Mouse (Mus musculus): ENCODE measurements around the gene Sfpq. TPM values are rescaled to one million over a fixed set of nuclear protein-coding genes. Genes with fewer than 3 reads are reported as not detected.

The Sfpq gene
- polyA plus RNA-seq, 1 experiment from 2014 or later = 187 TPM

- H3K27ac ChIP-seq = no peak overlapping the region
- H3K36me3 ChIP-seq = peaks cover 60% of the 10 kb centered on the region
- ATAC-seq (ENCODE audit: insufficient number of reproducible peaks, insufficient read depth, low FRiP score, low TSS enrichment) = no peak
- H3K4me2 ChIP-seq (replicated peaks) = no peak overlapping the region
- WGBS = 86% methylated on average over 8 of the region's 8 CpGs
- no peaks in the 10 kb centered on the region for H3K9me3 ChIP-seq
- 0 out of 2 replicates have a peak, but pooled peaks cover 2% of the 10 kb centered on the region for H3K4me1 ChIP-seq
- H3K9ac ChIP-seq = no peak overlapping the region
- H3K27me3 ChIP-seq = no peaks in the 10 kb centered on the region
- no peak overlapping the region for H3K4me3 ChIP-seq
Measured at GRCm38 (mm10) chr4:127037908-127038827, 17.0 kb downstream of the Sfpq start.

DNA sequence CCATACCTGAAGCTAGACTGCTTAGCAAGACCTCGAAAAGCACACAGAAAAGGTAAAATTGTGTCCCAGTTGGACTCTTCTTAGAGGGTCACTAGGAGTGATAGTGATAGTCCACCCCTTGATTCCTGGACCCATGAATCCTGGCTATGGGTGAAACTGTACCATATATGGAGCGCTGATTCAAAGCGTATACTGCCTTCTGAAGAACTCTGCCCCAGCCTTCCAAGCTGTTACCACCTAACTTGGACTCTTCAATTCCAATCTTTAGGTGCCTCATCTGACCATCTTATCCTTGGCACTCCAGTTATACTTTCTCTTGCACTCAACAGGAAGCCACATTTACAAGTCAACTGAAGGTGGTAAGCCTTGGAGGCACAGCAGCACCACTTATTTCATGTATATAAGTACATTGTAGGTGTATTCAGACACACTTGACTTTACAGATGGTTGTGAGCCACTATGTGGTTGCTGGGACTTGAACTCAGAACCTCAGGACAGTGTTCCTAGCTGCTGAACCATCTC lies 17.8 kb downstream of the Sfpq start:
- no peak overlapping the region for H3K27ac ChIP-seq
- H3K9me3 ChIP-seq = no peaks in the 10 kb centered on the region
- no peak for ATAC-seq (ENCODE audit: insufficient number of reproducible peaks, insufficient read depth, low FRiP score, low TSS enrichment)
- H3K4me3 ChIP-seq = no peak overlapping the region
- WGBS = 93% methylated on average over 3 of the region's 3 CpGs
- H3K36me3 ChIP-seq = peaks cover 59% of the 10 kb centered on the region
- H3K9ac ChIP-seq = no peak overlapping the region
- H3K4me2 ChIP-seq (replicated peaks) = no peak overlapping the region
- no peaks in the 10 kb centered on the region for H3K27me3 ChIP-seq
- 0 out of 2 replicates have a peak, but pooled peaks cover 2% of the 10 kb centered on the region for H3K4me1 ChIP-seq

DNA sequence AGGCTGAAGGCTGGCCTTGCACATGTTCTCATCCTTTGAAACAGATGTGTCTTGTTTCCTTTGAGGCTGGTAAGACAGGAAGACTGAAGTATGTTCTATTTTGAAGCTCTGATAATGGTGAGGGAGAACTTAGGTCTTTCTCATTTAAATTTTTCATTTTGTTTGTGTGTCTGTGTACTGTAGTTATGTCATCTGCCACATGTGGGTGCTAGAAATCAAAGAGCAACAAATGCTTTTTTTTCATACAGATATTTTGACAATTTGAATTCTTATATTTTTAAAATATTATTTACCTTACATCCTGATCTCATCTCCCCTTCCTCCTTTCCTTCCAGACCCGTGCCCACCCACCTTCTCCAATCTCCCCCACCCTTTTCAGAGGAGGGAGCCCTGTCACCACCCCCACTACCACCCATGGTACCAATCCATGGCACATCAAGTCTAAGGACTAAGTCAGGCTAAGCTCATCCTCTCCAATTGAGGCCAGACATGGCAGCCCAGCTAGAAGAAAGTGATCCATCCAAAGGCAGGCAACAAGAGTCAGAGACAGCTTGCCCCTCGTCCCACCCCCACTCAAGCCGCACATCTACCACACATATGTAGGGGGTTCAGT lies 18.9 kb downstream of the Sfpq start:
- H3K36me3 ChIP-seq = peaks cover 56% of the 10 kb centered on the region

DNA sequence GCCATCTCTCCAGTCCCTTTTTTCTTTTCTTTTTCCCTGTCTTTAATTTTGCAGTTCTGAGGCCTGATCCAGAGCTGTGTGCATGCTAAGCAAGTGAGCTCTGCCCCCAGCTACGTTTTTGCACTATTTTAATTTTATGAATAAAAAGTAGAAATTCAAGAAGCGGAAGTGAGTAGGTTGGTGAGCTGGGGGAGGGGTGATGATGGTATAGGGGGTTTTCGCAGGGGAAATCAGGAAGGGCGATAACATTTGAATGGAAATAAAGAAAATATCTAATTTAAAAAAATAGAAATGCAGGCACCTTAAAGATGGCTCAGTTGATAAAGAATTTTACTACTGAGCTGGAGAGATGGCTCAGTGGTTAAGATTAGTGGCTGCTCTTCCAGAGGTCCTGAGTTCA lies 22.4 kb downstream of the Sfpq start:
- H3K36me3 ChIP-seq = peaks cover 44% of the 10 kb centered on the region
- no peak overlapping the region for H3K4me3 ChIP-seq
- H3K27ac ChIP-seq = no peak overlapping the region
- no peaks in the 10 kb centered on the region for H3K4me1 ChIP-seq
- no peaks in the 10 kb centered on the region for H3K9me3 ChIP-seq
- ATAC-seq (ENCODE audit: insufficient number of reproducible peaks, insufficient read depth, low FRiP score, low TSS enrichment) = no peak
- WGBS = 86% methylated on average over 4 of the region's 4 CpGs
- H3K4me2 ChIP-seq (replicated peaks) = no peak overlapping the region
- H3K9ac ChIP-seq = no peak overlapping the region
- H3K27me3 ChIP-seq = no peaks in the 10 kb centered on the region

More for the DNA sequence above, 18.9 kb downstream of the Sfpq start:
- H3K9me3 ChIP-seq = no peaks in the 10 kb centered on the region
- WGBS = 59% methylated on average over 3 of the region's 3 CpGs
- H3K4me2 ChIP-seq (replicated peaks) = no peak overlapping the region
- ATAC-seq (ENCODE audit: insufficient number of reproducible peaks, insufficient read depth, low FRiP score, low TSS enrichment) = no peak
- no peak overlapping the region for H3K9ac ChIP-seq
- no peak overlapping the region for H3K27ac ChIP-seq
- H3K27me3 ChIP-seq = no peaks in the 10 kb centered on the region
- H3K4me3 ChIP-seq = no peak overlapping the region
- H3K4me1 ChIP-seq = no peaks in the 10 kb centered on the region

- H3K4me3 ChIP-seq = no peak overlapping the region
- H3K4me2 ChIP-seq (replicated peaks) = no peak overlapping the region
- H3K4me1 ChIP-seq = no peaks in the 10 kb centered on the region
- no peak overlapping the region for H3K27ac ChIP-seq
- no peaks in the 10 kb centered on the region for H3K9me3 ChIP-seq
- ATAC-seq (ENCODE audit: insufficient number of reproducible peaks, insufficient read depth, low FRiP score, low TSS enrichment) = no peak
- 92% methylated on average over 8 of the region's 8 CpGs for WGBS
- no peaks in the 10 kb centered on the region for H3K27me3 ChIP-seq
- peaks cover 62% of the 10 kb centered on the region for H3K36me3 ChIP-seq
- no peak overlapping the region for H3K9ac ChIP-seq
Measured at GRCm38 (mm10) chr4:127051121-127051520, 30.0 kb downstream of the Sfpq start.

- no peak overlapping the region for H3K4me2 ChIP-seq (replicated peaks)
- no peak overlapping the region for H3K27ac ChIP-seq
- no peak overlapping the region for H3K9ac ChIP-seq
- no peak for ATAC-seq (ENCODE audit: insufficient number of reproducible peaks, insufficient read depth, low FRiP score, low TSS enrichment)
- H3K27me3 ChIP-seq = no peaks in the 10 kb centered on the region
- H3K4me1 ChIP-seq = no peaks in the 10 kb centered on the region
- H3K36me3 ChIP-seq = peaks cover 64% of the 10 kb centered on the region
- no peak overlapping the region for H3K4me3 ChIP-seq
- H3K9me3 ChIP-seq = no peaks in the 10 kb centered on the region
- 89% methylated on average over 5 of the region's 5 CpGs for WGBS
Measured at GRCm38 (mm10) chr4:127053071-127053470, 31.9 kb downstream of the Sfpq start.

GRCm38 (mm10) chr4:127054522-127055198 lies 33.5 kb downstream of the Sfpq start:
- H3K9me3 ChIP-seq = no peaks in the 10 kb centered on the region
- no peak overlapping the region for H3K4me3 ChIP-seq
- no peaks in the 10 kb centered on the region for H3K27me3 ChIP-seq
- no peak overlapping the region for H3K4me2 ChIP-seq (replicated peaks)
- H3K36me3 ChIP-seq = peaks cover 58% of the 10 kb centered on the region
- H3K4me1 ChIP-seq = no peaks in the 10 kb centered on the region
- ATAC-seq (ENCODE audit: insufficient number of reproducible peaks, insufficient read depth, low FRiP score, low TSS enrichment) = no peak
- no peak overlapping the region for H3K9ac ChIP-seq
- H3K27ac ChIP-seq = no peak overlapping the region
- 80% methylated on average over 7 of the region's 7 CpGs for WGBS

GRCm38 (mm10) chr4:127060585-127061290 lies 39.6 kb downstream of the Sfpq start, which contains the start of gene Zmym1:
Zmym1 (minus strand) TSS chr4:127061152.
- peaks cover 19% of the 10 kb centered on the region for H3K36me3 ChIP-seq

DNA sequence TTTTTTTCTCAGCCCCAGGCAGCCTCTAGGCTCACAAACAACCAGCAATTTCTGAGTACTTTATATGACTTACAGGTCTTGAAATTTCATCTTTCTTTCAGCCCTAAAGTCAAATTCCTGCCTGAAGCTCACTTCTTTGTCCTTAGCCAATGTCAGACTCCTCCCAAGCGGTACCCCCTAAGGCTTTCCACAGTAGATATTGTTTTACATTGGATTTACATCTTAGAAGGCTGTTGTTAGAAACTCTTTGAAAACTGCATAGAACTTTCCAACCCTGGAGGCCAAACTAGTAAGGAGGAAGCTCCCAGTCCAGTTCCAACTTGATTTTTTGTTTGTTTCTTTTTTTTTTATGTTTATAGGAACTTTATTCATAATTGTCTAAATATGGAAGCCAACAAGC lies 42.9 kb downstream of the Sfpq start:
- Histone ChIP-seq H3K4me1 (no peaks in the 10 kb centered on the region), H3K9ac (no peak overlapping the region), H3K27ac (no peak overlapping the region), H3K36me3 (no peaks in the 10 kb centered on the region), H3K27me3 (no peaks in the 10 kb centered on the region), H3K4me3 (no peak overlapping the region), H3K4me2 (replicated peaks) (no peak overlapping the region), H3K9me3 (no peaks in the 10 kb centered on the region)
- WGBS = 35% methylated on average over 1 of the region's 1 CpGs
- ATAC-seq (ENCODE audit: insufficient number of reproducible peaks, insufficient read depth, low FRiP score, low TSS enrichment) = no peak

More at GRCm38 (mm10) chr4:127060585-127061290, 39.6 kb downstream of the Sfpq start, which contains the start of gene Zmym1:
- Histone ChIP-seq H3K9me3 (no peaks in the 10 kb centered on the region), H3K4me1 (no peaks in the 10 kb centered on the region), H3K4me2 (replicated peaks) (peak within 1 kb of the TSS; percentile 82), H3K27ac (peak within 1 kb of the TSS; percentile 54; the same call in 1 of the 2 replicates), H3K27me3 (no peaks in the 10 kb centered on the region), H3K9ac (peak within 1 kb of the TSS; percentile 81), H3K4me3 (peak within 1 kb of the TSS; percentile 74)
- 1% methylated on average over 38 of the region's 38 CpGs for WGBS
- peak; percentile 95 for ATAC-seq (ENCODE audit: insufficient number of reproducible peaks, insufficient read depth, low FRiP score, low TSS enrichment)

GRCm38 (mm10) chr4:127074915-127075314 lies 53.8 kb downstream of the Sfpq start:
- Histone ChIP-seq H3K4me3 (no peak overlapping the region), H3K36me3 (no peaks in the 10 kb centered on the region), H3K9ac (no peak overlapping the region), H3K4me2 (replicated peaks) (no peak overlapping the region), H3K27ac (no peak overlapping the region), H3K4me1 (0 out of 2 replicates have a peak, but pooled peaks cover 3% of the 10 kb centered on the region), H3K27me3 (no peaks in the 10 kb centered on the region), H3K9me3 (no peaks in the 10 kb centered on the region)
- 52% methylated on average over 1 of the region's 1 CpGs for WGBS
- ATAC-seq (ENCODE audit: insufficient number of reproducible peaks, insufficient read depth, low FRiP score, low TSS enrichment) = no peak
